Mouse (Mus musculus): Measurements from ENCODE around the gene Gm10352.
"Not testable (repeated sequence)": the region's sequence is repeated elsewhere in the genome, so short reads cannot be mapped to it uniquely, and the experiment has no call there.

Gene Gm10352

DNA sequence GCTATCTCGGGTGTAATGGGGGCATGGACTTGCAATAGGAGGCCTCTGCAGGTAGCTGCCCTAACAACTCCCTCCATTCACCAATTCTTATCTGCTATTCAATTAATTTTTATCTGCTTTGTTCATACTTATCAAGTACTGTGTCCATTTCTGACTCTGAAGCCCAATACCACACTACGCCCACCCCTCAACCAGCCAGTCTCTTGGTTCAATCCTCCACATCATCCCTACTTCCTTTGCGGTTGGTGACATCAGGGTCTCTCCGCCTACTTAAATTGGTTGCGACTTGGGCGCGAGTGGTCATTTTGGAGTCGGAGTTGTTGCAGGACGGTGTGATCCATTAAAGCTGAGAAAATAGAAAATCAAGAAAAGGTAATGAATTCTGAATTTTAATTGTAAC lies at the start of gene Gm10352:
Gene Gm10352 (plus strand): TSS at position 301 of the 400 bp plus-strand sequence.
- not testable (repeated sequence) for DNase-seq (ENCODE audit: low read depth, low spot score)

- DNase-seq (ENCODE audit: low read depth, low spot score) = not testable (repeated sequence)
Measured at GRCm38 (mm10) chrY:2932282-2932681, 31.5 kb downstream of the Gm10352 start, which contains the start of gene Gm29289. Gene Gm29289, plus strand, starts transcription at chrY:2932582.

All from ES-CJ7 (cell line).